Mouse (Mus musculus): ENCODE results near the gene Gm21970. TPM values are rescaled to one million over a fixed set of nuclear protein-coding genes. Genes with fewer than 3 reads are reported as not detected.

Gene Gm21970
- polyA plus RNA-seq, 1 experiment from 2014 or later = not detected

GRCm38 (mm10) chr16:91405640-91406584, 14.4 kb downstream of the Gm21970 start, which contains the start of gene Il10rb:
Gene Il10rb (plus strand): TSS chr16:91406164.
- H3K36me3 ChIP-seq (ENCODE audit: poor library complexity, severe bottlenecking) = peaks cover 14% of the 10 kb centered on the region
- H3K9me3 ChIP-seq (replicated peaks) = no peaks in the 10 kb centered on the region
- H3K27ac ChIP-seq = no peak within 1 kb of the TSS; the same call in 1 of the 2 replicates
- 6% methylated on average over 49 of the region's 51 CpGs for WGBS
- peak within 1 kb of the TSS; percentile 81 for H3K9ac ChIP-seq
- peaks cover 14% of the 10 kb centered on the region for H3K4me1 ChIP-seq
- H3K4me3 ChIP-seq = peak within 1 kb of the TSS; percentile 58
- H3K27me3 ChIP-seq = no peaks in the 10 kb centered on the region
- H3K4me2 ChIP-seq = peak within 1 kb of the TSS; percentile 92
- ATAC-seq = peak; percentile 87

- no peaks in the 10 kb centered on the region for H3K9me3 ChIP-seq (replicated peaks)
- peak overlapping the region; percentile 92 for H3K4me2 ChIP-seq
- H3K36me3 ChIP-seq (ENCODE audit: poor library complexity, severe bottlenecking) = peaks cover 14% of the 10 kb centered on the region
- peaks cover 14% of the 10 kb centered on the region for H3K4me1 ChIP-seq
- peak; percentile 41; the same call in 1 of the 2 replicates for ATAC-seq
- peak overlapping the region; percentile 81 for H3K9ac ChIP-seq
- H3K27ac ChIP-seq = no peak overlapping the region
- no peaks in the 10 kb centered on the region for H3K27me3 ChIP-seq
- 2% methylated on average over 13 of the region's 13 CpGs for WGBS
- H3K4me3 ChIP-seq = peak overlapping the region; percentile 58
Observed at GRCm38 (mm10) chr16:91406585-91407220, 15.2 kb downstream of the Gm21970 start.

- WGBS = 84% methylated on average over 12 of the region's 12 CpGs
- Histone ChIP-seq H3K9ac (no peak overlapping the region), H3K9me3 (replicated peaks) (no peaks in the 10 kb centered on the region), H3K4me3 (no peak overlapping the region), H3K36me3 (ENCODE audit: poor library complexity, severe bottlenecking) (no peaks in the 10 kb centered on the region), H3K27ac (no peak overlapping the region), H3K4me2 (no peak overlapping the region), H3K4me1 (no peaks in the 10 kb centered on the region), H3K27me3 (no peaks in the 10 kb centered on the region)
- ATAC-seq = no peak
Observed at GRCm38 (mm10) chr16:91413102-91413844, 21.8 kb downstream of the Gm21970 start.

GRCm38 (mm10) chr16:91415391-91416189, 24.1 kb downstream of the Gm21970 start:
- no peak overlapping the region for H3K9ac ChIP-seq
- WGBS = 87% methylated on average over 9 of the region's 9 CpGs
- ATAC-seq = no peak
- no peaks in the 10 kb centered on the region for H3K36me3 ChIP-seq (ENCODE audit: poor library complexity, severe bottlenecking)
- no peaks in the 10 kb centered on the region for H3K9me3 ChIP-seq (replicated peaks)
- no peaks in the 10 kb centered on the region for H3K27me3 ChIP-seq
- H3K27ac ChIP-seq = no peak overlapping the region
- H3K4me2 ChIP-seq = no peak overlapping the region
- H3K4me3 ChIP-seq = no peak overlapping the region
- H3K4me1 ChIP-seq = no peaks in the 10 kb centered on the region

GRCm38 (mm10) chr16:91416357-91416756, 24.8 kb downstream of the Gm21970 start:
- WGBS = 97% methylated on average over 6 of the region's 6 CpGs
- H3K4me3 ChIP-seq = no peak overlapping the region
- no peaks in the 10 kb centered on the region for H3K36me3 ChIP-seq (ENCODE audit: poor library complexity, severe bottlenecking)
- no peak overlapping the region for H3K4me2 ChIP-seq
- no peak overlapping the region for H3K9ac ChIP-seq
- H3K9me3 ChIP-seq (replicated peaks) = no peaks in the 10 kb centered on the region
- ATAC-seq = no peak
- H3K27ac ChIP-seq = no peak overlapping the region
- no peaks in the 10 kb centered on the region for H3K27me3 ChIP-seq
- no peaks in the 10 kb centered on the region for H3K4me1 ChIP-seq

GRCm38 (mm10) chr16:91416938-91417337, 25.4 kb downstream of the Gm21970 start:
- H3K27ac ChIP-seq = no peak overlapping the region
- no peaks in the 10 kb centered on the region for H3K27me3 ChIP-seq
- no peak overlapping the region for H3K9ac ChIP-seq
- no peak for ATAC-seq
- H3K9me3 ChIP-seq (replicated peaks) = no peaks in the 10 kb centered on the region
- no peak overlapping the region for H3K4me2 ChIP-seq
- H3K4me1 ChIP-seq = no peaks in the 10 kb centered on the region
- no peaks in the 10 kb centered on the region for H3K36me3 ChIP-seq (ENCODE audit: poor library complexity, severe bottlenecking)
- 86% methylated on average over 7 of the region's 7 CpGs for WGBS
- H3K4me3 ChIP-seq = no peak overlapping the region

GRCm38 (mm10) chr16:91418531-91418930, 27.0 kb downstream of the Gm21970 start:
- no peak overlapping the region for H3K27ac ChIP-seq
- H3K4me2 ChIP-seq = no peak overlapping the region
- no peak overlapping the region for H3K9ac ChIP-seq
- H3K36me3 ChIP-seq (ENCODE audit: poor library complexity, severe bottlenecking) = peaks cover 3% of the 10 kb centered on the region; the same call in 1 of the 2 replicates
- no peaks in the 10 kb centered on the region for H3K9me3 ChIP-seq (replicated peaks)
- no peak overlapping the region for H3K4me3 ChIP-seq
- no peaks in the 10 kb centered on the region for H3K4me1 ChIP-seq
- WGBS = 71% methylated on average over 5 of the region's 5 CpGs
- H3K27me3 ChIP-seq = no peaks in the 10 kb centered on the region
- ATAC-seq = no peak

- Histone ChIP-seq H3K27me3 (no peaks in the 10 kb centered on the region), H3K4me1 (no peaks in the 10 kb centered on the region), H3K4me3 (no peak overlapping the region), H3K36me3 (ENCODE audit: poor library complexity, severe bottlenecking) (peaks cover 3% of the 10 kb centered on the region; the same call in 1 of the 2 replicates), H3K27ac (no peak overlapping the region), H3K9me3 (replicated peaks) (no peaks in the 10 kb centered on the region), H3K9ac (no peak overlapping the region), H3K4me2 (no peak overlapping the region)
- WGBS = 88% methylated on average over 6 of the region's 6 CpGs
- ATAC-seq = no peak
Observed at GRCm38 (mm10) chr16:91425816-91426215, 34.3 kb downstream of the Gm21970 start.

GRCm38 (mm10) chr16:91426586-91426985, 35.1 kb downstream of the Gm21970 start:
- Histone ChIP-seq H3K27ac (no peak overlapping the region), H3K27me3 (no peaks in the 10 kb centered on the region), H3K4me1 (no peaks in the 10 kb centered on the region), H3K4me3 (no peak overlapping the region), H3K4me2 (no peak overlapping the region), H3K9me3 (replicated peaks) (no peaks in the 10 kb centered on the region), H3K9ac (no peak overlapping the region), H3K36me3 (ENCODE audit: poor library complexity, severe bottlenecking) (peaks cover 3% of the 10 kb centered on the region; the same call in 1 of the 2 replicates)
- 89% methylated on average over 4 of the region's 4 CpGs for WGBS
- no peak for ATAC-seq

- Histone ChIP-seq H3K27ac (no peak overlapping the region), H3K4me2 (no peak overlapping the region), H3K9me3 (replicated peaks) (no peaks in the 10 kb centered on the region), H3K27me3 (no peaks in the 10 kb centered on the region), H3K4me1 (no peaks in the 10 kb centered on the region), H3K4me3 (no peak overlapping the region), H3K36me3 (ENCODE audit: poor library complexity, severe bottlenecking) (no peaks in the 10 kb centered on the region), H3K9ac (no peak overlapping the region)
- ATAC-seq = no peak
- WGBS = 78% methylated on average over 5 of the region's 5 CpGs
Observed at GRCm38 (mm10) chr16:91427461-91427860, 35.9 kb downstream of the Gm21970 start.

- 81% methylated on average over 8 of the region's 8 CpGs for WGBS
- H3K4me1 ChIP-seq = no peaks in the 10 kb centered on the region
- no peaks in the 10 kb centered on the region for H3K9me3 ChIP-seq (replicated peaks)
- ATAC-seq = no peak
- H3K4me3 ChIP-seq = no peak overlapping the region
- H3K4me2 ChIP-seq = no peak overlapping the region
- H3K27ac ChIP-seq = no peak overlapping the region
- H3K36me3 ChIP-seq (ENCODE audit: poor library complexity, severe bottlenecking) = no peaks in the 10 kb centered on the region
- no peak overlapping the region for H3K9ac ChIP-seq
- no peaks in the 10 kb centered on the region for H3K27me3 ChIP-seq
Observed at GRCm38 (mm10) chr16:91428259-91428865, 36.8 kb downstream of the Gm21970 start.

All from forebrain, embryonic 13.5 days (tissue).